Mouse (Mus musculus) hindbrain, embryonic 11.5 days (tissue): ENCODE results near the gene Atp12a. TPM values are rescaled to one million over a fixed set of nuclear protein-coding genes. Genes with fewer than 3 reads are reported as not detected.

Experiments
- ATAC-seq: fragments of 200-750 bp; cut with Nextera tagmentation; 2 replicates; pipeline ENCODE4 v1.8.0; 2017; ENCODE audit warnings: mild to moderate bottlenecking, moderate TSS enrichment, moderate library complexity; ENCODE audit not compliant: low FRiP score
- DNase-seq: peaks from one replicate; pipeline ENCODE4 v3.0.0-alpha.2; 2015; ENCODE audit warnings: low spot score
- H3K27ac ChIP-seq: fragments of 300-500 bp; sonication (generic); 2 replicates; pipeline ENCODE4 v1.5.1; 2014; ENCODE audit warnings: mild to moderate bottlenecking, low read depth, low read length
- H3K27me3 ChIP-seq: fragments of 300-500 bp; sonication (generic); 2 replicates; pipeline ENCODE4 v1.6.1; 2014; ENCODE audit warnings: mild to moderate bottlenecking, low read length, moderate library complexity, mixed read lengths; ENCODE audit not compliant: control insufficient read depth, insufficient read depth
- H3K36me3 ChIP-seq: fragments of 300-500 bp; sonication (generic); 2 replicates; pipeline ENCODE4 v1.6.1; 2014; ENCODE audit warnings: mild to moderate bottlenecking, low read length, moderate library complexity, mixed read lengths; ENCODE audit not compliant: control insufficient read depth, insufficient read depth
- H3K4me1 ChIP-seq: fragments of 300-500 bp; sonication (generic); replicated peaks from 2 replicates; pipeline ENCODE4 v1.6.1; 2014; ENCODE audit warnings: low read length, mixed read lengths; ENCODE audit not compliant: control insufficient read depth, insufficient read depth
- H3K4me2 ChIP-seq: fragments of 300-500 bp; sonication (generic); replicated peaks from 2 replicates; pipeline ENCODE4 v1.6.1; 2014; ENCODE audit warnings: mild to moderate bottlenecking, low read depth, low read length
- H3K4me3 ChIP-seq: fragments of 300-500 bp; sonication (generic); 2 replicates; pipeline ENCODE4 v1.5.1; 2014; ENCODE audit warnings: low read depth, low read length
- H3K9ac ChIP-seq: fragments of 300-500 bp; sonication (generic); 2 replicates; pipeline ENCODE4 v1.6.1; 2014; ENCODE audit warnings: low read depth, low read length
- H3K9me3 ChIP-seq: fragments of 300-500 bp; sonication (generic); 2 replicates; pipeline ENCODE4 v1.6.1; 2016; ENCODE audit warnings: low read length; ENCODE audit not compliant: control insufficient read depth
- WGBS: fragments of 180-500 bp; shearing (Covaris S2); extraction: QIAGEN DNeasy Blood & Tissue Kit; methylation state at CpG from one replicate; pipeline ENCODE4 v1.1.7; 2014; 5-methylcytosine and 5-hydroxymethylcytosine counted together
- polyA plus RNA-seq: library from polyadenylated mRNA; unstranded; fragments of >200 nt; fragmentation: Nextera tagmentation; extraction: Ambion mirVana; gene quantifications from 2 replicates; pipeline ENCODE4 v1.2.1, GENCODE M21; 2014

The Atp12a gene
- polyA plus RNA-seq, 1 experiment from 2014 or later = 0.15 TPM

GRCm38 (mm10) chr14:56337696-56338095 lies 27.2 kb upstream of the Atp12a start:
- H3K4me2 ChIP-seq = no peak overlapping the region
- H3K9ac ChIP-seq = no peak overlapping the region
- H3K9me3 ChIP-seq = no peaks in the 10 kb centered on the region
- no peaks in the 10 kb centered on the region for H3K27me3 ChIP-seq
- DNase-seq = peak; percentile 13
- no peaks in the 10 kb centered on the region for H3K4me1 ChIP-seq
- no peak for ATAC-seq
- WGBS = 82% methylated on average over 2 of the region's 2 CpGs
- no peak overlapping the region for H3K4me3 ChIP-seq
- H3K27ac ChIP-seq = no peak overlapping the region
- no peaks in the 10 kb centered on the region for H3K36me3 ChIP-seq

DNA sequence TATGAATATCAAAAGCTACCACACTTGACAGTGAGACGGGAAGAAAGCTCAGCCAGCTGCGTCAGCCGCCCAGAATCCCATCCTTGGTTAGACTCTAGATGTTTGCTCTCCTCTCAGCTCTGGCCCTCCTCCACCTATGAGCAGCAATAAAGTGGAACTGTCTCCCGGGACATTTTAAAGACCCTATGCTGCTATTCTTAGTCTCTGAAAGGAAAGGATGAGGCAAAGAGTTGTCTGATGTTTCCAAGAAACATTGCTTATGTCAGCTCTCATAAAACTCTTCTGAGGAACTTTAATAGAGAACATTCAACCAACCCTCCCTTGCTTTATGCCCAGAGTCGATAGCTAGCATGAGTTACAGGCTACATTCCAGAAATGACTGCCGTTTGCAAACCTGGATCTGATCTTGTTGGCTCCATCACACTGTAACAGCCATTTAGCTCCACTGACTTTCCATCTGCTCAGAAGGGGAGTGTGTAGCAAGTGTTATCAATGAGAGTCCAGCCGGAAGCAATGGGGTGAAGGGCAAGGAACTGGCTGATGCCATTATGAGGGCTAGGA lies 25.9 kb upstream of the Atp12a start:
- Histone ChIP-seq H3K4me3 (no peak overlapping the region), H3K4me2 (no peak overlapping the region), H3K9ac (no peak overlapping the region), H3K9me3 (no peaks in the 10 kb centered on the region), H3K27me3 (no peaks in the 10 kb centered on the region), H3K4me1 (no peaks in the 10 kb centered on the region), H3K27ac (no peak overlapping the region), H3K36me3 (no peaks in the 10 kb centered on the region)
- DNase-seq = no peak
- ATAC-seq = no peak
- WGBS = 85% methylated on average over 7 of the region's 7 CpGs

- no peak for DNase-seq
- WGBS = 77% methylated on average over 3 of the region's 3 CpGs
- no peaks in the 10 kb centered on the region for H3K9me3 ChIP-seq
- H3K36me3 ChIP-seq = no peaks in the 10 kb centered on the region
- H3K27me3 ChIP-seq = no peaks in the 10 kb centered on the region
- no peaks in the 10 kb centered on the region for H3K4me1 ChIP-seq
- no peak overlapping the region for H3K4me3 ChIP-seq
- ATAC-seq = no peak
- no peak overlapping the region for H3K27ac ChIP-seq
- H3K4me2 ChIP-seq = no peak overlapping the region
- no peak overlapping the region for H3K9ac ChIP-seq
Measured at GRCm38 (mm10) chr14:56348704-56349103, 16.2 kb upstream of the Atp12a start.

DNA sequence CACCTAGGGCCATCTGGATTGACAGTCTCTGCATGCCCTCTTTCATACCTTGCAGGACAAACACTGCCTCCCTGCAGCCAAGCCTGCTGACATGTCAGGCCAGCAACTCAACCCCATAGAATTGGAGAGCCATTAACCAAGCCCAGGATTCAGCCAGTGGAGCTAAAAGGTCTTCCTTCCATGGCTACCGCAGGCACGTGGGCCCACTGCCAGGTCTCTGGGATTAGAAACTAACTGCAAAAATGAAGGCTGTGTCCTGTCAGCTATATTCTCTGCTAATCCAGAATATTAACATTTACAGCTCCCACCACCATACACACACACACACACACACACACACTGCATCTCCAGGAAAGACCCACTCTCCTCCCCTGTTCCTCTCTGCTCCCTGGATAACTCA lies 15.3 kb upstream of the Atp12a start:
- Histone ChIP-seq H3K4me1 (no peaks in the 10 kb centered on the region), H3K9me3 (no peaks in the 10 kb centered on the region), H3K36me3 (no peaks in the 10 kb centered on the region), H3K4me2 (no peak overlapping the region), H3K9ac (no peak overlapping the region), H3K27me3 (no peaks in the 10 kb centered on the region), H3K4me3 (no peak overlapping the region), H3K27ac (no peak overlapping the region)
- ATAC-seq (no peak), DNase-seq (no peak)
- 81% methylated on average over 2 of the region's 2 CpGs for WGBS

DNA sequence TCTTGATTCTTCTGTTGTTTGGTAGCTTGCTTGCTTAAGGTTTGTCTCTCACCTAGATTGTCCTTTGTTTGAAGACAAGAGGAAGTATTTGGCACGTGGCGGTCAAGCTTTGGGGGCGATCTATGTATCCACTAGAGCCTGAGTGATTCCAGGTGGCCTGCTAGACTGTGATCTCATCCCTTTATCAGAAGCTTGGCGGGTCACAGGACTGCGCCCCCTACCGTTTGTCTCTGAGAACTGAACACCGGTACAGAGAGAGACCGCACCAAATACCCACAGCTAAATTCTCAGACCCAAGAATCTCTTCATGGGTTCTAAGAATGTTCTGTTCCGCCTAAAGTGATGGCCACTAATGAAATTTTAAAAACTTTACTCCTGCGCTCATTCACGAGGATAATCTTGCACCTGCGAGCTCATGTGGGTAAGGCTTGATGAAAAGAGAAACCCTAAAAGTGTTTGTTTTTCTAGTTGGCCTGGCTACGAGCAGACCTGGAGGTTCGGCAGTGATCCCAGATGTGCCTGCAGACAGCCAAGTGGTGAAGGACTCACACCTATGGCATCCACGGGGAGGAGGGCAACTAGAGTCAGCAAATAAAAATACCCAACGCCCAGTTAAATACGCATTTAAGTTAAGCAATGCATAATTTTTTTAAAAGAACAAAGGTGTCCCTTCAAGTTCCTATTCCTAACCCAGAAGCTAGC lies 12.8 kb upstream of the Atp12a start:
- DNase-seq = peak; percentile 74
- H3K9me3 ChIP-seq = no peaks in the 10 kb centered on the region
- WGBS = 35% methylated on average over 17 of the region's 17 CpGs

GRCm38 (mm10) chr14:56354803-56355202 lies 10.1 kb upstream of the Atp12a start:
- no peaks in the 10 kb centered on the region for H3K36me3 ChIP-seq
- no peaks in the 10 kb centered on the region for H3K4me1 ChIP-seq
- no peaks in the 10 kb centered on the region for H3K9me3 ChIP-seq
- no peak overlapping the region for H3K27ac ChIP-seq
- no peaks in the 10 kb centered on the region for H3K27me3 ChIP-seq
- 89% methylated on average over 3 of the region's 3 CpGs for WGBS
- H3K4me3 ChIP-seq = no peak overlapping the region
- no peak overlapping the region for H3K4me2 ChIP-seq
- ATAC-seq (no peak), DNase-seq (no peak)
- H3K9ac ChIP-seq = no peak overlapping the region

More for the DNA sequence above, 12.8 kb upstream of the Atp12a start:
- H3K4me2 ChIP-seq = no peak overlapping the region
- no peaks in the 10 kb centered on the region for H3K27me3 ChIP-seq
- H3K9ac ChIP-seq = no peak overlapping the region
- no peak overlapping the region for H3K27ac ChIP-seq
- H3K36me3 ChIP-seq = no peaks in the 10 kb centered on the region
- no peak overlapping the region for H3K4me3 ChIP-seq
- no peak for ATAC-seq
- H3K4me1 ChIP-seq = no peaks in the 10 kb centered on the region

DNA sequence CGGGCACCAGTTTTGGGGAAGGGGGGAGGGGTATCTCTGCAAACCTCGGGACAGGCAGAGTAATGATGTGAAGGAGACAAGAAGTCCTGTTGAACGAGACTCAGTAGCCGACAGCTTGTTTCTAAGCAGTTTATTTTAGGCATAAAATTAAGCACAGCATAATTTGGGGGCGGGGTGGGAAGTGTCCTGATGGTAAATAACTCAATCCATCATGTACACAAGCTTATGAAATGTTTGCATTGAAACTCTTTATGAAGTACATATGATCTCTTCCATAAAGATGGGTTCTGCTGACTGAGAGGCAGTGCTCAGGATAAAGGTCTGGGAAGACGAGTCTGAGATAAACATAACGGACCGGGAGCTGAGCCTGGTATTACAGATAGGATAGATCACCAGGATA lies 9.5 kb upstream of the Atp12a start:
- WGBS = 85% methylated on average over 8 of the region's 8 CpGs
- H3K27me3 ChIP-seq = no peaks in the 10 kb centered on the region

GRCm38 (mm10) chr14:56356196-56356595 lies 8.7 kb upstream of the Atp12a start:
- Histone ChIP-seq H3K9ac (no peak overlapping the region), H3K9me3 (no peaks in the 10 kb centered on the region), H3K36me3 (no peaks in the 10 kb centered on the region), H3K4me3 (no peak overlapping the region), H3K4me1 (no peaks in the 10 kb centered on the region), H3K27ac (no peak overlapping the region), H3K4me2 (no peak overlapping the region), H3K27me3 (no peaks in the 10 kb centered on the region)
- 91% methylated on average over 6 of the region's 6 CpGs for WGBS
- ATAC-seq (no peak), DNase-seq (no peak)

More for the DNA sequence above, 9.5 kb upstream of the Atp12a start:
- no peak overlapping the region for H3K4me2 ChIP-seq
- no peaks in the 10 kb centered on the region for H3K9me3 ChIP-seq
- H3K9ac ChIP-seq = no peak overlapping the region
- no peak for DNase-seq
- H3K4me1 ChIP-seq = no peaks in the 10 kb centered on the region
- no peaks in the 10 kb centered on the region for H3K36me3 ChIP-seq
- no peak overlapping the region for H3K4me3 ChIP-seq
- H3K27ac ChIP-seq = no peak overlapping the region
- no peak for ATAC-seq

DNA sequence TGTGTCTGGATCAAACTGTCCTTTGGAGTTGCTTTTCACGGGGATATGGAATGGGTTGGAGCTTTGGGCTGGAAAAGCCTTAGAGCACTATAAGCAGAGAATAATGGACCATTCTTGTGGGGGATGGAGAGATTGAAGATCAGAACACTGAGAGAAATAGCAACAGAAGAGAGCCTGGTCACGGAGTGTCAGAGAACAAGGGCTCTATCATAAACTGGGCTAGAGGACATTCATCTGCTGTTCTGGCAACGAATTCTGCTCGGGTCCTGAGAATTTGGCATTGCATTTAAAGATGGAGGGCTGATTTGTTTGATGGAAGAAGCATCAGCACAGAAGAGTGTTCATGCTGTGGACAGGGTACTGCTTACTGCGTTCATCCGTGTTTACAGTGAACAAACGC lies 6.4 kb upstream of the Atp12a start:
- WGBS = 86% methylated on average over 7 of the region's 7 CpGs
- H3K4me1 ChIP-seq = no peaks in the 10 kb centered on the region
- H3K9ac ChIP-seq = no peak overlapping the region
- no peak for DNase-seq
- H3K4me3 ChIP-seq = no peak overlapping the region
- no peaks in the 10 kb centered on the region for H3K9me3 ChIP-seq
- no peaks in the 10 kb centered on the region for H3K36me3 ChIP-seq
- H3K27me3 ChIP-seq = peaks cover 3% of the 10 kb centered on the region
- ATAC-seq = no peak
- no peak overlapping the region for H3K27ac ChIP-seq
- no peak overlapping the region for H3K4me2 ChIP-seq
